Mouse (Mus musculus) forebrain, postnatal 0 days (tissue): ENCODE measurements around the gene Islr2. TPM values are rescaled to one million over a fixed set of nuclear protein-coding genes. Genes with fewer than 3 reads are reported as not detected.

ENCODE experiments used
- ATAC-seq: fragments of 200-750 bp; cut with Nextera tagmentation; 2 replicates; pipeline ENCODE4 v1.8.0; 2017; ENCODE audit warnings: mild to moderate bottlenecking, moderate library complexity
- DNase-seq: peaks from one replicate; pipeline ENCODE4 v3.0.0-alpha.2; 2015
- H3K27ac ChIP-seq: fragments of 300-500 bp; sonication (generic); 2 replicates; pipeline ENCODE4 v1.5.1; 2014; ENCODE audit warnings: low read depth, mild to moderate bottlenecking, antibody characterized with exemption, low read length, moderate library complexity, mixed read lengths
- H3K27me3 ChIP-seq: fragments of 300-500 bp; sonication (generic); 2 replicates; pipeline ENCODE4 v1.6.1; 2014; ENCODE audit warnings: mild to moderate bottlenecking, low read length, mixed read lengths; ENCODE audit not compliant: insufficient read depth
- H3K36me3 ChIP-seq: fragments of 300-500 bp; sonication (generic); 2 replicates; pipeline ENCODE4 v1.6.1; 2014; ENCODE audit warnings: mild to moderate bottlenecking, moderate library complexity; ENCODE audit not compliant: insufficient read depth
- H3K4me1 ChIP-seq: fragments of 300-500 bp; sonication (generic); 2 replicates; pipeline ENCODE4 v1.6.1; 2014; ENCODE audit warnings: antibody characterized with exemption; ENCODE audit not compliant: insufficient read depth
- H3K4me2 ChIP-seq: fragments of 300-500 bp; sonication (generic); 2 replicates; pipeline ENCODE4 v1.6.1; 2014; ENCODE audit warnings: low read depth, mild to moderate bottlenecking, moderate library complexity
- H3K4me3 ChIP-seq: fragments of 300-500 bp; sonication (generic); 2 replicates; pipeline ENCODE4 v1.5.1; 2014; ENCODE audit warnings: low read depth, low read length, mixed read lengths
- H3K9ac ChIP-seq: fragments of 300-500 bp; sonication (generic); 2 replicates; pipeline ENCODE4 v1.6.1; 2014; ENCODE audit warnings: mild to moderate bottlenecking
- H3K9me3 ChIP-seq: fragments of 300-500 bp; sonication (generic); 2 replicates; pipeline ENCODE4 v1.6.1; 2016; ENCODE audit warnings: low read length
- CTCF ChIP-seq: sonication (generic); IDR thresholded peaks from 2 replicates; pipeline ENCODE4 v1.5.1; 2016; ENCODE audit warnings: antibody characterized with exemption, control low read depth, low read depth
- WGBS: fragments of 180-500 bp; shearing (Covaris S2); extraction: QIAGEN DNeasy Blood & Tissue Kit; methylation state at CpG from one replicate; pipeline ENCODE4 v1.1.7; 2014; 5-methylcytosine and 5-hydroxymethylcytosine counted together
- polyA plus RNA-seq: library from polyadenylated mRNA; unstranded; fragments of >200 nt; fragmentation: Nextera tagmentation; extraction: Ambion mirVana; gene quantifications from 2 replicates; pipeline ENCODE4 v1.2.1, GENCODE M21; 2015
- total RNA-seq: library from RNA; depleted of rRNA; stranded (reverse); fragments of >200 nt; gene quantifications from 2 replicates; pipeline ENCODE4 v1.2.3, GENCODE M21; 2014

Gene Islr2
- total and polyA plus RNA-seq, 2 experiments from 2014 or later, result 58.3 to 779 TPM

GRCm38 (mm10) chr9:58162173-58162572, 41.9 kb downstream of the Islr2 start:
- no peak overlapping the region for H3K27ac ChIP-seq
- no peak for TF ChIP-seq CTCF

GRCm38 (mm10) chr9:58160315-58160714, 43.8 kb downstream of the Islr2 start:
- Histone ChIP-seq H3K4me3 (no peak overlapping the region), H3K4me1 (no peaks in the 10 kb centered on the region), H3K4me2 (no peak overlapping the region), H3K36me3 (no peaks in the 10 kb centered on the region), H3K27me3 (no peaks in the 10 kb centered on the region), H3K9me3 (no peaks in the 10 kb centered on the region), H3K27ac (no peak overlapping the region), H3K9ac (no peak overlapping the region)
- no peak for ATAC-seq
- WGBS, result 79% methylated on average over 5 of the region's 5 CpGs
- TF ChIP-seq CTCF, result no peak
- no peak for DNase-seq

More at GRCm38 (mm10) chr9:58162173-58162572, 41.9 kb downstream of the Islr2 start:
- Histone ChIP-seq H3K36me3 (no peaks in the 10 kb centered on the region), H3K4me2 (no peak overlapping the region), H3K4me3 (no peak overlapping the region), H3K9me3 (0 out of 2 replicates have a peak, but pooled peaks cover 7% of the 10 kb centered on the region), H3K27me3 (no peaks in the 10 kb centered on the region), H3K4me1 (no peaks in the 10 kb centered on the region), H3K9ac (no peak overlapping the region)
- 100% methylated on average over 3 of the region's 3 CpGs for WGBS
- no peak for DNase-seq
- ATAC-seq, result no peak

- ATAC-seq (peak; percentile 69), DNase-seq (no peak)
- H3K4me2 ChIP-seq, result no peak overlapping the region
- no peak overlapping the region for H3K4me3 ChIP-seq
- no peaks in the 10 kb centered on the region for H3K36me3 ChIP-seq
- no peaks in the 10 kb centered on the region for H3K4me1 ChIP-seq
- no peaks in the 10 kb centered on the region for H3K9me3 ChIP-seq
- WGBS, result 71% methylated on average over 4 of the region's 4 CpGs
- H3K27me3 ChIP-seq, result no peaks in the 10 kb centered on the region
- H3K9ac ChIP-seq, result no peak overlapping the region
- no peak for TF ChIP-seq CTCF
- H3K27ac ChIP-seq, result no peak overlapping the region
Observed at GRCm38 (mm10) chr9:58159855-58160254, 44.3 kb downstream of the Islr2 start.

- DNase-seq, result no peak
- WGBS, result 40% methylated on average over 7 of the region's 7 CpGs
- no peak for TF ChIP-seq CTCF
- no peaks in the 10 kb centered on the region for H3K36me3 ChIP-seq
- H3K9me3 ChIP-seq, result no peaks in the 10 kb centered on the region
- H3K9ac ChIP-seq, result no peak overlapping the region
- ATAC-seq, result no peak; the same call in 1 of the 2 replicates
- H3K4me1 ChIP-seq, result no peaks in the 10 kb centered on the region
- H3K27ac ChIP-seq, result no peak overlapping the region
- H3K4me2 ChIP-seq, result no peak overlapping the region
- H3K4me3 ChIP-seq, result no peak overlapping the region
- H3K27me3 ChIP-seq, result no peaks in the 10 kb centered on the region
Observed at GRCm38 (mm10) chr9:58158541-58159311, 45.4 kb downstream of the Islr2 start.

GRCm38 (mm10) chr9:58157838-58158237, 46.3 kb downstream of the Islr2 start:
- 84% methylated on average over 13 of the region's 13 CpGs for WGBS
- H3K36me3 ChIP-seq, result no peaks in the 10 kb centered on the region
- TF ChIP-seq CTCF, result no peak
- H3K4me3 ChIP-seq, result no peak overlapping the region
- no peaks in the 10 kb centered on the region for H3K4me1 ChIP-seq
- no peak overlapping the region for H3K9ac ChIP-seq
- DNase-seq (no peak), ATAC-seq (no peak)
- no peak overlapping the region for H3K4me2 ChIP-seq
- no peaks in the 10 kb centered on the region for H3K9me3 ChIP-seq
- H3K27me3 ChIP-seq, result no peaks in the 10 kb centered on the region
- 0 out of 2 replicates have a peak overlapping the region, but pooled peaks have one; percentile 21 for H3K27ac ChIP-seq

GRCm38 (mm10) chr9:58156819-58157560, 47.1 kb downstream of the Islr2 start:
- Histone ChIP-seq H3K4me1 (no peaks in the 10 kb centered on the region), H3K9me3 (no peaks in the 10 kb centered on the region), H3K9ac (no peak overlapping the region), H3K4me3 (no peak overlapping the region), H3K36me3 (no peaks in the 10 kb centered on the region), H3K4me2 (no peak overlapping the region), H3K27me3 (no peaks in the 10 kb centered on the region), H3K27ac (no peak overlapping the region)
- TF ChIP-seq CTCF, result no peak
- WGBS, result 91% methylated on average over 22 of the region's 22 CpGs
- no peak for DNase-seq
- ATAC-seq, result no peak

DNA sequence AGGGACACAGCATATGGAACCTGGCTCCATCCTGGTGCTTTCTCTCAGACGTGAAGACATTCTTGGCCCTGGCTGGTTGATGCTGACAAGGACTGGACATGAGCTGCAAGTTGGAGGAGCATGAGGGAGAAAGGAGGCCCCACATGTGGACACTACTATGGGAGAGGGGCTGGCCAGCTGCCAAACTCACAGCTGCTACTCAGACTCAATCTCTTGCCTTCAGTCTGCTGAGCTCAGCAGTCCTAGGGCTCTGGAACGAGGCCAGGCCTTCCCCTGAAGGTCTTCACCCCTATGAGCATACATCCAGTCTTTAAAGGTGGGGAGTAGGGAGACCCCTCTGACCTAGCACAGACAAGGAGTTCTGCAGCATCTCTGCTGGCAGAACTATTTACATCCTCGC, 48.8 kb downstream of the Islr2 start:
- WGBS, result 45% methylated on average over 3 of the region's 3 CpGs
- Histone ChIP-seq H3K36me3 (no peaks in the 10 kb centered on the region), H3K9ac (no peak overlapping the region), H3K4me3 (no peak overlapping the region), H3K4me1 (no peaks in the 10 kb centered on the region), H3K27me3 (no peaks in the 10 kb centered on the region), H3K27ac (no peak overlapping the region), H3K9me3 (no peaks in the 10 kb centered on the region), H3K4me2 (no peak overlapping the region)
- no peak for TF ChIP-seq CTCF
- DNase-seq (no peak), ATAC-seq (no peak)
